Mouse (Mus musculus): ENCODE results near the gene Mxd4. TPM values are rescaled to one million over a fixed set of nuclear protein-coding genes. Genes with fewer than 3 reads are reported as not detected.

Mxd4 gene
- polyA plus RNA-seq, 1 experiment from 2014 or later = 41.1 TPM

DNA sequence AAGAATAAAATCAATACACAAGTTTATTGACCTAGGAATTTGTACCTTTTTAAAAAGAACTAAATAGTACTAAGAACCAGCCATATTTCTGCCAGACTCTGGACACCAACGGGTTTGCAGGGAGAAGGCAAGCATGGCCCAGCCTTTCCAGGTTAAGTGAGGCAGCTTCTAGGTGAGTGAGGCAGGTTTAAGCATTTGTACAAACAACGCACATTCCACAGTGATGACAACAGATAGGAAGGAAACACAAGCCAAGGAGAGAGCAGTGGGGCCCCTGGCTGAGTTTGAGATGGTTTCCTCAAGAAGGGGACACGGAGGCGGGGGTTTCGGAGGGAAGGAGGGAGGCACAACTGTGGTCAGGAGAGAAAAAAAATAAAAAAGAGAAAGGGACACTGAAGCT is 31.2 kb upstream of the Mxd4 start:
- H3K4me3 ChIP-seq = no peak overlapping the region
- H3K36me3 ChIP-seq = no peaks in the 10 kb centered on the region
- no peak overlapping the region for H3K4me2 ChIP-seq
- no peak overlapping the region for H3K9ac ChIP-seq
- ATAC-seq (ENCODE audit: insufficient number of reproducible peaks, insufficient read depth, low FRiP score, low TSS enrichment, low read depth) = no peak
- H3K27ac ChIP-seq = no peak overlapping the region
- peaks cover 1% of the 10 kb centered on the region; the same call in 1 of the 2 replicates for H3K4me1 ChIP-seq
- H3K27me3 ChIP-seq = no peaks in the 10 kb centered on the region
- WGBS = 61% methylated on average over 5 of the region's 5 CpGs
- no peaks in the 10 kb centered on the region for H3K9me3 ChIP-seq

DNA sequence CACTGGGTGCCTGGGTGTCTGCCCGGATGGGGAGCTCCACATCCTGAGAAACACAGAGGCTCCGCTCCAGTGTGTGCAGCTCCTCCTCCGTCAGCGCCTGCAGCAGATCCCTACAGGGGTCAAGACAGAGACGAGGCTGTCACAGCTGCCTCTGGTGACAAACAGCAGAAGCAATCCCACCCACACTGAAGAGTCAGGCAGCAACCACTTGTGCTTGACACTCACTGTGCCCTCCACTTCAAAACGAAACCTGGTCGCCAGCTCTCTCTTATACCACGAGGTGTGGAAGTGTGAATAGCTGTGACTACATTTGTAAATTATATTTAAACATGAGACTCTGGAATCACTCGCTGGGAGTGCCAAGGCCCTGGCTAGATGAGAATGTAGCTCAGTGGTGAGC is 30.2 kb upstream of the Mxd4 start:
- Histone ChIP-seq H3K4me3 (no peak overlapping the region), H3K27me3 (no peaks in the 10 kb centered on the region), H3K36me3 (no peaks in the 10 kb centered on the region), H3K4me1 (peaks cover 4% of the 10 kb centered on the region; the same call in 1 of the 2 replicates), H3K4me2 (no peak overlapping the region), H3K9me3 (no peaks in the 10 kb centered on the region), H3K9ac (no peak overlapping the region), H3K27ac (no peak overlapping the region)
- 58% methylated on average over 9 of the region's 9 CpGs for WGBS
- no peak for ATAC-seq (ENCODE audit: insufficient number of reproducible peaks, insufficient read depth, low FRiP score, low TSS enrichment, low read depth)

GRCm38 (mm10) chr5:34216025-34216424 is 28.5 kb upstream of the Mxd4 start:
- no peak for ATAC-seq (ENCODE audit: insufficient number of reproducible peaks, insufficient read depth, low FRiP score, low TSS enrichment, low read depth)
- Histone ChIP-seq H3K9ac (no peak overlapping the region), H3K27ac (no peak overlapping the region), H3K4me2 (no peak overlapping the region), H3K4me3 (no peak overlapping the region), H3K4me1 (peaks cover 4% of the 10 kb centered on the region; the same call in 1 of the 2 replicates), H3K9me3 (no peaks in the 10 kb centered on the region), H3K27me3 (no peaks in the 10 kb centered on the region), H3K36me3 (no peaks in the 10 kb centered on the region)
- 81% methylated on average over 7 of the region's 7 CpGs for WGBS

DNA sequence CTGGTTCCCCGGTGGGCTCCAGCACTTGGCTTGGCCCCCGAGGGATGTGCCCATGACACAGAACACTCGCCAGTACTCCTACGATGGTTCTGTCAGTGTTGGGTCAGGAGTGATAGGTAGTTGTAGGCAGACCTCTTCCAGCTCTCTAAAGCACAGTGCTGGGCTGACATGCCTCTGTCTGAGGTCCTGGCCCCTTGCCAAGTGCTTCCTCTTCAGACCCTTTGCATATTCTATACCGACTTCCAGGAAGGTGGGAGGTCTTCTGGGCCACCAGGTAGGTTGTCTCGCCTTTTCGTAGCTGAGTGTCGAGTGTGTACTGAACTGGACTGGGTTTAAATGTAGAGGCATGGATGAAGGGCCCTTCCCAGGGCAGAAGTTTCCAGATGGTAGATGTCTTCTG is 26.1 kb upstream of the Mxd4 start:
- no peak overlapping the region for H3K4me2 ChIP-seq

DNA sequence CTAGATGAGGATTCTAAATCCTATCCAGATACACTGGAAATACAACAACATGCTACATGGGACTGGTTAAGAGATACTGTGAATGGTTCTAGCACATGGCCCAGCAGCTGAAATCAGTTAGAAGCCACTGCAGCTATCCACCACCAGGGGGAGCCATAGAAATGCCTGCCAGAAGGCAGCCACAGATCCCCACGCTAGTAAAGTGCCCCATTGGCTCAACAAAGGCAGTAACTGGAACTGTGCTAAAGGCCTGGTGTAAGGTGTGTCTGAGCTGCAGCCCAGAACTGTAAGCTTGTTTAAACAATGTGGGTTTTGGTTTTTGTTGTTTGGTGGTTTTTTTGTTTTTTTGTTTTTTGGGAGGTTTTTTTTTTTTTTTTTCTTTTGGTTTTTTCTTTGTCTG is 22.8 kb upstream of the Mxd4 start:
- Histone ChIP-seq H3K9ac (no peak overlapping the region), H3K36me3 (no peaks in the 10 kb centered on the region), H3K27ac (no peak overlapping the region), H3K9me3 (no peaks in the 10 kb centered on the region), H3K4me2 (no peak overlapping the region), H3K4me1 (peaks cover 14% of the 10 kb centered on the region; the same call in 1 of the 2 replicates), H3K4me3 (no peak overlapping the region), H3K27me3 (no peaks in the 10 kb centered on the region)
- 0 out of 2 replicates have a peak, but pooled peaks have one; percentile 57 for ATAC-seq (ENCODE audit: insufficient number of reproducible peaks, insufficient read depth, low FRiP score, low TSS enrichment, low read depth)
- 0% methylated on average over 1 of the region's 1 CpGs for WGBS

More for the DNA sequence above, 26.1 kb upstream of the Mxd4 start:
- no peak for ATAC-seq (ENCODE audit: insufficient number of reproducible peaks, insufficient read depth, low FRiP score, low TSS enrichment, low read depth)
- no peaks in the 10 kb centered on the region for H3K36me3 ChIP-seq
- no peaks in the 10 kb centered on the region for H3K27me3 ChIP-seq
- no peaks in the 10 kb centered on the region for H3K9me3 ChIP-seq
- H3K27ac ChIP-seq = no peak overlapping the region
- no peak overlapping the region for H3K4me3 ChIP-seq
- H3K9ac ChIP-seq = no peak overlapping the region
- H3K4me1 ChIP-seq = peaks cover 4% of the 10 kb centered on the region; the same call in 1 of the 2 replicates
- 70% methylated on average over 8 of the region's 8 CpGs for WGBS

- H3K9me3 ChIP-seq = no peaks in the 10 kb centered on the region
- 48% methylated on average over 3 of the region's 3 CpGs for WGBS
- H3K36me3 ChIP-seq = no peaks in the 10 kb centered on the region
- H3K4me2 ChIP-seq = no peak overlapping the region
- H3K27me3 ChIP-seq = no peaks in the 10 kb centered on the region
- peaks cover 14% of the 10 kb centered on the region; the same call in 1 of the 2 replicates for H3K4me1 ChIP-seq
- ATAC-seq (ENCODE audit: insufficient number of reproducible peaks, insufficient read depth, low FRiP score, low TSS enrichment, low read depth) = no peak
- no peak overlapping the region for H3K9ac ChIP-seq
- no peak overlapping the region for H3K4me3 ChIP-seq
- H3K27ac ChIP-seq = no peak overlapping the region
Observed at GRCm38 (mm10) chr5:34207503-34207902, 20.0 kb upstream of the Mxd4 start.

- WGBS = 73% methylated on average over 2 of the region's 2 CpGs
- Histone ChIP-seq H3K27ac (no peak overlapping the region), H3K9me3 (no peaks in the 10 kb centered on the region), H3K27me3 (no peaks in the 10 kb centered on the region), H3K4me3 (no peak overlapping the region), H3K9ac (no peak overlapping the region), H3K4me1 (peaks cover 17% of the 10 kb centered on the region; the same call in 1 of the 2 replicates), H3K4me2 (no peak overlapping the region), H3K36me3 (no peaks in the 10 kb centered on the region)
- no peak for ATAC-seq (ENCODE audit: insufficient number of reproducible peaks, insufficient read depth, low FRiP score, low TSS enrichment, low read depth)
Observed at GRCm38 (mm10) chr5:34205788-34206187, 18.3 kb upstream of the Mxd4 start.

DNA sequence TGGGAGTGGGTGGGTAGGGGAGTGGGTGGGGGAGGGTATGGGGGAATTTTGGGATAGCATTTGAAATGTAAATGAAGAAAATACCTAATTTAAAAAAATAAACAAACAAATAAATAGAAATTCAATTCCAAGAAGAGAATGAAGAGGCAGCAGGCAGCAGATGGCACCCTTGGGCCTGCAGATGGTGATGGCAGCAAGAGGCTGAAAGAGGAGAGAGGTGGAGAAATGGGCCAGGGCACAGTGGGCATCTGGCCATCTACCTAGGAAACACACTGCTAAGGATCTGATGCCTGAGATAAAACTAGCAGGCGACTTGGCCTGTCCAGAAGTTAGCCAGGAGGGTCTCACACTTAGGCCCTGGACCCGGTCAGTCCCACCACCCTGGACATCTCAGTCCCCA is 17.4 kb upstream of the Mxd4 start:
- H3K27me3 ChIP-seq = no peaks in the 10 kb centered on the region
- ATAC-seq (ENCODE audit: insufficient number of reproducible peaks, insufficient read depth, low FRiP score, low TSS enrichment, low read depth) = no peak
- H3K4me1 ChIP-seq = peaks cover 17% of the 10 kb centered on the region; the same call in 1 of the 2 replicates
- H3K9me3 ChIP-seq = no peaks in the 10 kb centered on the region
- no peak overlapping the region for H3K4me3 ChIP-seq
- H3K4me2 ChIP-seq = no peak overlapping the region
- H3K9ac ChIP-seq = no peak overlapping the region
- no peak overlapping the region for H3K27ac ChIP-seq
- H3K36me3 ChIP-seq = no peaks in the 10 kb centered on the region
- 79% methylated on average over 2 of the region's 2 CpGs for WGBS

DNA sequence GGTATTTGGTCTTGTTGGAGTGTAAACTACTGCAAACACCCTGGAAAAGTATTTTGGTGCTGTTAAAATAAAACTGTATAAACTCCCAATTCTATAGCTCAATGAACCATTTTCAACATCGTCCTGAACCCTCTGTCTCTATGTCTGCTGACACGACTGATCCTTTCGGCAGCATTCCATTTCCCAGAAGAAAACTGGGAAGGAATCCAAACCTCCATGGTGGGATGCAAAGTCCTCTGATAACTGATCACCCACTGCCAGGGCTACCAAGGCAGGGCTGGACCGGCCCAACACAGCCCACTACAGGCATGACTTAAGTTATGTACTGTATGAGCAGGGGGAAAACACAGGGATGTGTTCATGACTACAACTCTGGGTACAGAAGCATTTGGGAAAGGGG is 14.5 kb upstream of the Mxd4 start:
- H3K4me3 ChIP-seq = no peak overlapping the region
- no peak for ATAC-seq (ENCODE audit: insufficient number of reproducible peaks, insufficient read depth, low FRiP score, low TSS enrichment, low read depth)

DNA sequence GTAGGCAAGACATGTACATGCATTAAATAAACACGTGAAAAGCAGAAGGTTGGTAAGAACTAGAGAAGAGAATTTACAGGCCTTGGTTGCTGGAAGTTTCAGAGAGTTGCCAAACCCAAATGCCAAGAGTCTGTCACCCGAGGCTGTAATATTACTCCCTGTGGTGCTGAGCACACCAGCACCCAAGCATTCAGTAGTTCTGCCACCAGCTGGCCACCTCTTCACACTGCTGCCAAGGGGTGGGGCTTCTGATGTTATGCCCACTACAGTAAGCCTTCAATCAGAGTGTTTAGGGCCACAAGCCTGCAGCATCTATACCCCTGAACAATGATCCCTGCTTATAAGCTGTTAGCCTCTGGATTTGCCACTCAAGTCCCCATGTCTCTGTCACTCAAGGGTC is 13.9 kb upstream of the Mxd4 start:
- Histone ChIP-seq H3K27ac (no peak overlapping the region), H3K9ac (no peak overlapping the region), H3K27me3 (no peaks in the 10 kb centered on the region), H3K4me2 (no peak overlapping the region), H3K4me1 (peaks cover 8% of the 10 kb centered on the region; the same call in 1 of the 2 replicates), H3K36me3 (no peaks in the 10 kb centered on the region), H3K4me3 (no peak overlapping the region), H3K9me3 (no peaks in the 10 kb centered on the region)
- WGBS = 54% methylated on average over 2 of the region's 2 CpGs
- ATAC-seq (ENCODE audit: insufficient number of reproducible peaks, insufficient read depth, low FRiP score, low TSS enrichment, low read depth) = no peak

More for the DNA sequence above, 14.5 kb upstream of the Mxd4 start:
- Histone ChIP-seq H3K4me1 (peaks cover 8% of the 10 kb centered on the region; the same call in 1 of the 2 replicates), H3K27ac (no peak overlapping the region), H3K9ac (no peak overlapping the region), H3K4me2 (no peak overlapping the region), H3K9me3 (no peaks in the 10 kb centered on the region), H3K36me3 (no peaks in the 10 kb centered on the region), H3K27me3 (no peaks in the 10 kb centered on the region)
- WGBS = 81% methylated on average over 4 of the region's 4 CpGs

DNA sequence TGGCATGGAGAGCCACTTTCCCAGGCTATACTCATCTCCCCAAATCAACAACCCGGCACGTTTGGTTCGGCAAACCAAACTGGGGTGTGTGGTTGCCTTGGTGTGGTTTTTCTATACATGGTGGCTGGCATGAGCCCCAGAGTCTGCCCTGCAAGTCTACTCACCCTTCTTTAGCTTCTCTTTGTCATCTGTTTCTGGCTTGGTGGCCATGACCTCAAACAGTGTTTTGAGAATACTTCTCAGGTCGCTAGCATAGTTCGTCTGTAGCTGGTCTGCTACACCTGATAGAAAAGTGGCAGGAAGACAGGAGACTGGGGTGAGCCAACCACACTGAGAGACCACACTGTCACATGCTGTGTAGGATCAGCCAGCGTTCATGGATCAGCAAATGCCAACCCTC is 11.1 kb upstream of the Mxd4 start:
- ATAC-seq (ENCODE audit: insufficient number of reproducible peaks, insufficient read depth, low FRiP score, low TSS enrichment, low read depth) = no peak
- Histone ChIP-seq H3K9me3 (no peaks in the 10 kb centered on the region), H3K9ac (no peak overlapping the region), H3K4me2 (no peak overlapping the region), H3K27ac (no peak overlapping the region), H3K4me1 (peaks cover 8% of the 10 kb centered on the region; the same call in 1 of the 2 replicates), H3K4me3 (no peak overlapping the region), H3K27me3 (no peaks in the 10 kb centered on the region), H3K36me3 (no peaks in the 10 kb centered on the region)
- WGBS = 84% methylated on average over 6 of the region's 6 CpGs

GRCm38 (mm10) chr5:34197243-34197642 is 9.7 kb upstream of the Mxd4 start:
- 0 out of 2 replicates have a peak, but pooled peaks cover 3% of the 10 kb centered on the region for H3K4me1 ChIP-seq
- no peak overlapping the region for H3K4me3 ChIP-seq
- H3K4me2 ChIP-seq = no peak overlapping the region
- H3K36me3 ChIP-seq = no peaks in the 10 kb centered on the region
- ATAC-seq (ENCODE audit: insufficient number of reproducible peaks, insufficient read depth, low FRiP score, low TSS enrichment, low read depth) = no peak
- WGBS = 75% methylated on average over 4 of the region's 4 CpGs
- H3K27ac ChIP-seq = no peak overlapping the region
- H3K27me3 ChIP-seq = no peaks in the 10 kb centered on the region
- H3K9me3 ChIP-seq = no peaks in the 10 kb centered on the region
- H3K9ac ChIP-seq = no peak overlapping the region

Measured in embryonic facial prominence, embryonic 13.5 days (tissue).